Mouse (Mus musculus) inflammation-experienced regulatory T-cells (primary cell): ENCODE data around the gene Olfr202. TPM values are rescaled to one million over a fixed set of nuclear protein-coding genes. Genes with fewer than 3 reads are reported as not detected.

Experiments used
- polyA plus RNA-seq, 2 experiments: library from polyadenylated mRNA; unstranded; fragments of 100-300 nt; shearing (Covaris generic); gene quantifications; one replicate each; pipeline ENCODE4 v1.2.1; 2017

Olfr202 gene
- polyA plus RNA-seq = under 1 TPM in 1 of 2 experiments, not detected in 1; 0.84 TPM

DNA sequence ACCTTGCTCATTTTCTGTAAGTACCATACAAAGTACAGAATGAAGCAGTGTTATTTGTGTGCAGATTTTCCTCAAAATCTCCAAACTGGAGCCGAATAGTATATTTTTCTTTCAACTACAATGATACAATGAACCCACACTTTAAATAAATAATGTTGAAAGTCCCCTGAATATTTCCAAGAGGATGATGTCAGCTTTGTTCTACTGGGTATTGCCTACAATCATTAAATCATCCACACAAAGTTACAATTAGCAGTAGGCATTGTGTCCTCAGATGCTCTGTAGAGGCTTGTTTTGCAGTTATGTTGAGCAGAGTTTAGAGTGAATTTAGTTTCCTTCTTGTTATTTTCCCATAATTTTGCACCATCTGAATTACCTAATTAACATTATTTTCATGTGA is at the start of gene Olfr202:
Gene Olfr202, minus strand, starts transcription at position 101 of the 400 bp plus-strand sequence.

DNA sequence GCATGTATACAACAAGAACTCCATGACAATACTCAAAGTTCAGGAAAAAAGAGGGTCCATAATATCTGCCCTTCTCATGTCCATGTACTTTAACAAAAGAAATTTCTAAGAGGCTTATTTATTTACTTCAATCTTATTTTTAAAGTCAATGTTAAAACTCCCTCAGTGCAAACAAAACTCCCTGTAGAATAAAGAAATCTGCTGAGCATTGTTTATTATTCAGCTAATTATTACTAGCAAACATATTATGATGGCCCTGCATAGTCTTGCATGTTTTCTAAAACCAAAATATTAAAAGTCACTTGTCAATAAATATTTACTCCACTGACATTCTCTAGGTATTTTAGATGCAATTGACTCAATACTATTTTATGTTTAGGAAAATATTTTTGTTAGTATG is 44.4 kb upstream of the Olfr202 start, which contains the start of gene Olfr205:
Gene Olfr205, minus strand, starts transcription at position 101 of the 400 bp plus-strand sequence.

DNA sequence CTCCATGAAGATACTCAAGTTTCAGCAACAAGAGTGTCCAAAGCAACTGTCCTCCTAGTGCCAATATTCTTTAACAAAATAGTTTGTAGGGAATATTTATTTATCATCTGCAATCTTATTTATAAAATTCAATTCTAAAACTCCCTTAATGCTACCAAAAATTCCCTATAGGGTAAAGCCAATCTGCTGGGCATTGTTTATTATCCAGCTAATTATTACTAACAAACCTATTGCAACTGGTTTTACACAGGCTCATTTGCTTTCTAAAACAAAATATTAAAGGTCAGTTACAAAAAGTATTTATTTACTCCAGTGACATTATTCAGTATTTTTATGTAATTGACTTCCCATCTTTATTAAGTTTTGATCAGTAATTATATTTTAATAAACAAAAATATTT is 31.6 kb upstream of the Olfr202 start, which contains the start of gene Olfr204:
Gene Olfr204, minus strand, starts transcription at position 101 of the 400 bp plus-strand sequence.

DNA sequence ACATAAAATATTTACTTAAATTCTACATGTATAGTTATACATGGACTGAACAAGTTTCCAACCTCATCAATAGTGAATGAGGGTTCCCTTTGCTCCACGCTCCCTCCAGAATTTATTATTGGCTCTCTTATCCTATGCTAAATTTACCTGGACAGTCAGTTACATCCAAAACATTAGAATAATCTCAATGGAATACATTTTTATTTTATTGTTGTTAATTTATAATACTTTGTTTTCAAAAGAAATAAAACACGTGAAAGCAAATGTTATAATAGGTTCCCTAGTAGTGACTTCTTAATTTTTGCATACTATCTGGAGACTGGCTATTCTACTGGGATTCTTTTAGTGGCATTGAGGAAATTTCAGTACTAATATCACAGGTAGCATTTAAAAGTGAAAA is 12.0 kb upstream of the Olfr202 start, which contains the start of gene Olfr203:
Gene Olfr203, plus strand, starts transcription at position 301 of the 400 bp plus-strand sequence.

DNA sequence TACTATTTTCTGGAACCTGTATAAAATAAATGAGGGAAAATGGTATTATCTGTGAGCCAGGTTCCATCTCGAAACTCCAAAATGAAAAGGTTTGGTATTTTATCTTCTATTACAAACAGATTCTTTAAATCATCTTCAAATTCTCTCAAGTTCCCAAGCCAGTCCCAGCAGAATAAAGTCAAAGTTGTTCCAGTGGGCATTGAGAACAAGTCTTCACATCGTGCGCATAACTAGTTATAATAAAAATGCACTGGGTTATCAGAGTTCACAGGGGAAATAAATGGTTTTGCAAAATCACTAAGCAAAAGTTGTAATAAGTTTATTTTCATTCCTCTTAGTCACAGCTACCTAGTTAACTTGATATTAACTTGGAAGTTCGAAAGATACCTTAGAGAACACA is 14.1 kb downstream of the Olfr202 start, which contains the start of gene Olfr201:
Gene Olfr201, minus strand, starts transcription at position 101 of the 400 bp plus-strand sequence.

Other genes with a start within 250 kb of the Olfr202 start
- under 1 TPM in 1 of 2 experiments, not detected in 1; 0.92 TPM for gene Olfr187, start 247.0 kb downstream of the Olfr202 start, polyA plus RNA-seq
- under 1 TPM; 0.05 to 0.07 TPM for gene Olfr190, start 208.8 kb downstream of the Olfr202 start, polyA plus RNA-seq
- gene Olfr191, start 197.0 kb downstream of the Olfr202 start, polyA plus RNA-seq = under 1 TPM in 1 of 2 experiments, not detected in 1; 0.20 TPM
- not detected for gene Olfr193, start 174.9 kb downstream of the Olfr202 start, polyA plus RNA-seq
- gene Olfr194, start 165.7 kb downstream of the Olfr202 start, polyA plus RNA-seq = under 1 TPM in 1 of 2 experiments, not detected in 1; 0.18 TPM
- not detected for gene Olfr195, start 139.7 kb downstream of the Olfr202 start, polyA plus RNA-seq
- gene Olfr196, start 116.3 kb downstream of the Olfr202 start, polyA plus RNA-seq = 1 to 10 TPM in 1 of 2 experiments, under 1 TPM in 1; 0.30 to 2.8 TPM
- not detected for gene Olfr198, start 83.3 kb downstream of the Olfr202 start, polyA plus RNA-seq
- gene Olfr199, start 67.0 kb downstream of the Olfr202 start, polyA plus RNA-seq = not detected
- under 1 TPM in 1 of 2 experiments, not detected in 1; 0.18 TPM for gene Olfr201, start 14.2 kb downstream of the Olfr202 start, polyA plus RNA-seq
- not detected for gene Olfr203, start 12.1 kb upstream of the Olfr202 start, polyA plus RNA-seq
- gene Olfr204, start 31.5 kb upstream of the Olfr202 start, polyA plus RNA-seq = under 1 TPM in 1 of 2 experiments, not detected in 1; 0.22 TPM
- not detected for gene Olfr205, start 44.3 kb upstream of the Olfr202 start, polyA plus RNA-seq
- gene Olfr206, start 62.5 kb upstream of the Olfr202 start, polyA plus RNA-seq = under 1 TPM in 1 of 2 experiments, not detected in 1; 0.59 TPM
- not detected for gene Olfr209, start 77.2 kb upstream of the Olfr202 start, polyA plus RNA-seq
- gene Gabrr3, start 120.5 kb upstream of the Olfr202 start, polyA plus RNA-seq = under 1 TPM; 0.07 to 0.29 TPM
- gene Riox2, start 185.0 kb upstream of the Olfr202 start, polyA plus RNA-seq = 100 to 1,000 TPM in 1 of 2 experiments, 10 to 100 TPM in 1; 83.6 to 104 TPM